7 mouse cellular contexts compared by ENCODE assay signal in the genomic region with DNA sequence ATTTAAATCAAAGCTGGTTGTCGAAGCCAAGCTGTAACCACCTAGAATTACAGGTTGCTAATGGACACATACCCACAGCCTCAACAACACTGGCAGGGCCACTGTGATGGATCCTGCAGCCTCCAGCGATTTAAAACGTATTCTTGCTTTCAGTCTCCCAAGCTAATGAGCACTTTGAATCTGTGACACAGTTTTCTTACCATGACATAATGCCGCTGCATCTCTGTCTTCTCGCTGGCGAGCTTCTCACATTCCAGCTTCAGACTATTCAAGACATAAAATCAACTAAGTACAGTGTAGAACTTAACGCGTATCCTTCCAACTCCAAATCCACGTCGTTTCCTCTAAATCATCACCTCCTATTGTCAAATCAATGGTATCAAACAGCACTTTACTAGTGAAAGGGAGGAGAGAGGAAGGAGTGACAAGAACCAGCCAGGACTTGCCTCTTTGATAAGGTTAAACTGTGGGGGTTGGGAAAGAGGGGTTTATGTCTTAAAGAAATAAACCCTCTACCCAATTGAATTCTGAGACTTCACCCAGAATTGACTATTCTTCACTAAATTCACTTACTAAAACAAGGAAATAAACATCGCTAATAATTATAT. TPM values are rescaled to one million over a fixed set of nuclear protein-coding genes. Genes with fewer than 3 reads are reported as not detected.
DNase-seq lines count a peak whose midpoint lies in the region; ATAC-seq lines count a peak whose summit lies in the region.

No protein-coding gene starts in this region.

- H3K36me3 ChIP-seq in lung, embryonic 15.5 days: peaks cover 7% of the 10 kb centered on the region; the same call in 1 of the 2 replicates
- no peaks in the 10 kb centered on the region for H3K36me3 ChIP-seq in embryonic facial prominence, embryonic 15.5 days
- H3K36me3 ChIP-seq in limb, embryonic 11.5 days (ENCODE audit: control insufficient read depth, insufficient read depth, low read length): no peaks in the 10 kb centered on the region; the same call in 1 of the 2 replicates

- DNase-seq in lung, postnatal 4 days: no peak
- DNase-seq in limb, embryonic 11.5 days (ENCODE audit: low spot score): no peak
- DNase-seq in retina, postnatal 1 day: peak; percentile 60
- no peak for DNase-seq in frontal cortex, postnatal 14 days (ENCODE audit: low spot score in 2 of 2)
- DNase-seq in right cerebral cortex, postnatal 25 days: no peak

- H3K4me3 ChIP-seq in lung, embryonic 15.5 days: peak overlapping the region; percentile 27
- peak overlapping the region; percentile 93 for H3K4me3 ChIP-seq in embryonic facial prominence, embryonic 15.5 days (replicated peaks)
- H3K4me3 ChIP-seq in limb, embryonic 11.5 days (ENCODE audit: low read depth, low read length): peak overlapping the region; percentile 58

- H3K4me2 ChIP-seq in lung, embryonic 15.5 days: peak overlapping the region; percentile 62
- peak overlapping the region; percentile 59 for H3K4me2 ChIP-seq in embryonic facial prominence, embryonic 15.5 days (replicated peaks)
- H3K4me2 ChIP-seq in limb, embryonic 11.5 days (ENCODE audit: low read depth, severe bottlenecking): peak overlapping the region; percentile 61

- peak overlapping the region; percentile 11; the same call in 1 of the 2 replicates for H3K9ac ChIP-seq in lung, embryonic 15.5 days
- no peak overlapping the region for H3K9ac ChIP-seq in embryonic facial prominence, embryonic 15.5 days
- H3K9ac ChIP-seq in limb, embryonic 11.5 days (ENCODE audit: low read length): no peak overlapping the region

- peaks cover 3% of the 10 kb centered on the region for H3K27me3 ChIP-seq in lung, embryonic 15.5 days
- peaks cover 7% of the 10 kb centered on the region; the same call in 1 of the 2 replicates for H3K27me3 ChIP-seq in embryonic facial prominence, embryonic 15.5 days
- H3K27me3 ChIP-seq in limb, embryonic 11.5 days (ENCODE audit: control insufficient read depth, insufficient read depth, low read length): no peaks in the 10 kb centered on the region

- no peak for ATAC-seq in lung, embryonic 15.5 days (ENCODE audit: borderline replicate concordance, extremely low read depth, low FRiP score, low TSS enrichment)
- no peak for ATAC-seq in embryonic facial prominence, embryonic 15.5 days (ENCODE audit: insufficient number of reproducible peaks, low FRiP score, low TSS enrichment, low read depth)
- ATAC-seq in limb, embryonic 11.5 days (ENCODE audit: insufficient number of reproducible peaks, low FRiP score, low TSS enrichment, low read depth): no peak

- no peak overlapping the region for H3K27ac ChIP-seq in lung, embryonic 15.5 days
- H3K27ac ChIP-seq in embryonic facial prominence, embryonic 15.5 days (replicated peaks): no peak overlapping the region
- H3K27ac ChIP-seq in limb, embryonic 11.5 days (replicated peaks; ENCODE audit: low read depth, low read length): no peak overlapping the region

- peaks cover 19% of the 10 kb centered on the region for H3K4me1 ChIP-seq in lung, embryonic 15.5 days
- peaks cover 34% of the 10 kb centered on the region for H3K4me1 ChIP-seq in embryonic facial prominence, embryonic 15.5 days
- peaks cover 20% of the 10 kb centered on the region for H3K4me1 ChIP-seq in limb, embryonic 11.5 days (ENCODE audit: control insufficient read depth, insufficient read depth, low read length)

- WGBS in lung, embryonic 15.5 days: 37% methylated on average over 11 of the region's 11 CpGs
- 14% methylated on average over 11 of the region's 11 CpGs for WGBS in embryonic facial prominence, embryonic 15.5 days
- 10% methylated on average over 11 of the region's 11 CpGs for WGBS in limb, embryonic 11.5 days

- no peaks in the 10 kb centered on the region for H3K9me3 ChIP-seq in lung, embryonic 15.5 days
- H3K9me3 ChIP-seq in embryonic facial prominence, embryonic 15.5 days (replicated peaks): no peaks in the 10 kb centered on the region
- no peaks in the 10 kb centered on the region for H3K9me3 ChIP-seq in limb, embryonic 11.5 days (ENCODE audit: control insufficient read depth, low read length)

RNA-seq across cellular contexts. Expression of a gene that starts 2.4 kb away (rescaled TPM):
- polyA plus RNA-seq in lung, embryonic 15.5 days (2015; fragmentation: Nextera tagmentation; extraction: Ambion mirVana): 13.5 and 14.3 TPM in 2 replicates
- 15.1 and 15.3 TPM in 2 replicates for polyA plus RNA-seq in embryonic facial prominence, embryonic 15.5 days (2015; fragmentation: Nextera tagmentation; extraction: Ambion mirVana)
- polyA plus RNA-seq in limb, embryonic 11.5 days (2014; fragmentation: Nextera tagmentation; extraction: Ambion mirVana): 29.0 and 33.5 TPM in 2 replicates

Comparison
In these comparisons a context has a peak if more than half of its experiments do, and no peak if none do; other contexts are left out.
1. H3K4me3 ChIP-seq: peak in every context shown above with its lines; median percentile 93 in embryonic facial prominence, embryonic 15.5 days; 58 in limb, embryonic 11.5 days; 27 in lung, embryonic 15.5 days.